Mouse (Mus musculus) c-Kit-positive CD71-positive TER-119-negative erythroid progenitor cells, embryonic 14.5 days (primary cell): ENCODE results near the gene Atf6.

ENCODE experiments used
- DNase-seq: peaks from one replicate; pipeline ENCODE4 v3.0.0-alpha.2; 2013; ENCODE audit warnings: low read depth

Atf6 gene

DNA sequence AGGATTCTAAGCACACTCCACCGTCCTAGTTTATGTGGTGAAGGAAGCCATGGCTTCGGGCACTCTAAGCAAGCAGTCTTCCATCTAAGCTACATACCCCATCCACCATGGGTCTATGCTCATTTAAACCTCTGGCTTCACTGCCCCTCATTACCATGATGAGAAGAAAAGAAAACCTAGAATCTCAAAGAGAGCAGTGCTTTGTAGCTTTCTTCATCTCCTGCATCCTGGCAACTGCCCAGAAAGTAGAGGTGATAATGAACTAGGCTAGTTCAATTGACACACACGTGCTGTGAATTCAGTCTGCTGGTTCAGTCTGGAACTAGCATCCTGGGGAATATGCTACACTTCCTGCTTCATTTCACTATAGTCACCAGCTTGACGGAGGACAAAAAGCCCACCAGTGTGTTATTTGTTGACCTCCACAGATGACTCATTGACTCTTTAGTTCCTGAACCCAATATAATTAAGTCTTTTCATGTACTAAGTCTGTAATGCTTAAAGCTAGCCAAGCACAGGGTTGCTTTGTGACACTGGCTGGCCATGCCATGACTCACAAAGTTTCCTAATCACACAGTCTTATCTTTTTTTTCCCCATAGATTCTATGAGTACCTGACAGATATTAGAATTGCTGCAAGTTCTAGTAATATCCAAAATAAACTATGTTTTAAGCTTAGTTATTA lies 162.5 kb downstream of the Atf6 start:
- DNase-seq, result no peak

GRCm38 (mm10) chr1:170704103-170704502 lies 163.5 kb downstream of the Atf6 start:
- no peak for DNase-seq

DNA sequence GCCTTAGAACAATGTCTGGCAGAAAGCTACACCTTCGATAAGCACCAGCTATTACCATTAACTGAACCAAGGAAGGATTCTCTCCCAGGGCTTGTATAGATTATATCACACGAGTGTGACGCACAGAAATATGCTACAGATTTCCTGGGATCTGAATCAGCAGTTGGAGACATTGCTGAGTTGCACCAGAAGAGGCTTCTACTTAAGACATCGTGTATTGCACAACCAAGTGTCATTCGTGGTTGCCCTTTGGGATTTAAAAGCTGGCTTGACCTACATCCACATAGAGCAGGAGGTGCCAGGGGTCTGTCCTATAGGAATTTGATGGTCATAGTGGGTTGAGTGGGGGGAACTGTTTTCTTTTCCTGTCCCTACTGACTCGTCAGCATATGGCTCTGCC lies 164.6 kb downstream of the Atf6 start:
- no peak for DNase-seq

DNA sequence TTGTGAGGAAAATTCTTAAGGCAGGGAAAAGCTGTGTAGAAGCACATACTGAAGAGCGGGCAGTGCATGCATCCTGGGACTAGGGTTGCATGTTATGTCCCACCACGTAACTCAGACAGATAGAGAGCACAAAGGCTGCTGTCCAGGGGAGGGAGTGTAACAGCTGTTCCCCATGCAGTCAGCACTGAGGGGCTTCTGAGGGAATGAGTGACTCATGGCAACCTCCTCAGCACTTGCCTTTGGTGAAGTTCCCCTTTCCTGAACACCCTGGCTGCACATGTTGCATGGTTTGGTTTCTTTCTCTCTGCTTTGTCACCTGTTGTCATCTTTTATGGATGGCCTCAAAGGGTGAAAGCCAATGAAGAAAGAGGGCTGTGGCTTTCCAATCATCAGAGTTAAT lies 165.3 kb downstream of the Atf6 start:
- DNase-seq, result no peak

DNA sequence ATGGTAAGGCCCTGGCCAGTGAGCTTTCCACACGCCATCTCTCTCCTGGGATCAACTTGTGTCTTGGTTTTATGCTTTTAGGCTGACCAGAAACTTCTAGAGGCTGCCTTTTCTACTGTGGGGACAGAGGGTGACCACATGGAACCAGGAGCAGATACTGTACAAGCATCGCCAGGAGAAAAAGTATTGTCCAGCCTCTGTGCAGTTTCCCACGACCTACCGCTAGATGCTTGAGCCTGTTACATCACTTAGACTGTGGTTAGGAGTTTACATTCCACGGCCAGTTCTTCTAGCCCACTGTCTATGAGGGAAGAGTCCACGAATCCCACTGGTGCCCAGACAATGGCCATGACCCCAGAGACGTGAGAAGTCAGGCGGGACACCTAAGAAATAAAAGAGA lies 166.0 kb downstream of the Atf6 start:
- DNase-seq, result no peak

DNA sequence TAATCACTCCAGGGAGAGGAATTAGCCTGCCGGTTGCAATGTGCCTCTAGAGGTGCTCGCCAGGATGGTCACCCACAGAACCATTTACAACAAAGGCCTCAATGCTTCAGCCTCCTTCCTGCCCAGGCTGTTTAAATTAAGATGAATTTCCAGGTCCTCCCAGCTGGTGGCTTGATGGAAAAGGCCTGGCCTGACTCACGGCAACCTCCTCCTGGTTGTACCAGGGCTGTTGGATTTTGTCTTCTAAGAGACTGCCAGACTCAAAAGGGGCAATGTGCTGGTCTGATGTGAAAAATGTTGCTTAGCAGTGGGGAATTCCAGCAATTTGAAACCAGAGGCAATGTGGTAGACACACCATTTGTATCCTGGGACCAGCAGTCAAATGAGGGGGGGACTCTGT lies 166.4 kb downstream of the Atf6 start:
- DNase-seq, result no peak

- DNase-seq, result no peak
Observed at GRCm38 (mm10) chr1:170700496-170701027, 167.0 kb downstream of the Atf6 start.

GRCm38 (mm10) chr1:170699553-170699952 lies 168.0 kb downstream of the Atf6 start:
- DNase-seq, result no peak

- no peak for DNase-seq
Observed at GRCm38 (mm10) chr1:170698771-170699170, 168.8 kb downstream of the Atf6 start.

DNA sequence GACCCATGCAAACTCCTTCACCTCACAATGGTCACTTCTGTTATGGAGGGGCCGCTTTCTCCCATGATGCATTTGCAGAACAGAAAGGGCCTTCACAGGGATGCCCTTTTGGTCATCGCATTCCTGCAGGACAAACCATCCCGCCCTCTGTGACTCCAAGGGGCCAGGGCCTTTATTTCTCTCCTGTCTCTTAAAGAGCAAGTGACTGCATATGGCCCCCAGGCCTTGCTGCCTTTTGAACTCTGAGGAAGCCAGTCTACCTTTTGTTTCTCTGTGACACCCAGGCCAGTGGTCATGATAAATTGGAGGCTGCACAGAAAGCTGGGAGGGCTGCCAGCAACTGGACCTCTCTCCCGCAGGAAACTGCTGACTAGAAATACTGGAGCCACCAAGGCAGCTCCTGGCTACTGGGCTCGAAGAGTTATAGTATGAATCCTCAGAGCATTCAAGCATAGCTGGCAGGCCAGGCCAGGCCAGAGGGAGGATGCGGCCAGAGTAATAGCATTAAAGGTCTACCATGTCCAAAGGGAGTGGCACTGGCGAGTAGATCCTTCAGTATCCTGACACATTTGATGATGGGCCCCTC lies 169.7 kb downstream of the Atf6 start:
- DNase-seq, result no peak

- DNase-seq, result no peak
Observed at GRCm38 (mm10) chr1:170696996-170697395, 170.6 kb downstream of the Atf6 start.

- no peak for DNase-seq
Observed at GRCm38 (mm10) chr1:170695326-170695725, 172.2 kb downstream of the Atf6 start.

DNA sequence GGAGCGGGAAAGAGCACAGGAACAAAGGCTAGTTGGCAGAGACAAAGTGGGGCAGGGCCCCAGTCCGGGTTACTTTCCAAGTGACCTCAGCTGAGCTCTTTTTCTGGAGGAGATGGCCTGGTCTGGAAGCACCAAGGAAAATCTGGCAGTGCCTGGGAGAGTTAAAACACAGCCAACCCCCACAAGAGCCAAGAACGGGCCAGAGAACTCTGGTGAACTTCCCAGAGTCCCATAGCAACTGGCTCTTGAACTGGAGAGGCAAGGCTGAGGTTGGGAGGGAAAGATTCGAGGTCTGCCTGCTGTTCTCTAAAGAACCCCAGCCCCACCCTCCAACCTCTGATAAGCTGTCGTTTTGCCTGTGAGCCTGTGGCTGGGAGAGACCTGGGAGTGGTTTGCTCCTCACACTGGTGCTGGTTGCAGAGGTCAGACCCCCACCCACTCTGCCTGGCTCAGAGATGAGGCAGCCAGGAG lies 172.7 kb downstream of the Atf6 start:
- DNase-seq, result no peak

- no peak for DNase-seq
Observed at GRCm38 (mm10) chr1:170691301-170691700, 176.3 kb downstream of the Atf6 start.

DNA sequence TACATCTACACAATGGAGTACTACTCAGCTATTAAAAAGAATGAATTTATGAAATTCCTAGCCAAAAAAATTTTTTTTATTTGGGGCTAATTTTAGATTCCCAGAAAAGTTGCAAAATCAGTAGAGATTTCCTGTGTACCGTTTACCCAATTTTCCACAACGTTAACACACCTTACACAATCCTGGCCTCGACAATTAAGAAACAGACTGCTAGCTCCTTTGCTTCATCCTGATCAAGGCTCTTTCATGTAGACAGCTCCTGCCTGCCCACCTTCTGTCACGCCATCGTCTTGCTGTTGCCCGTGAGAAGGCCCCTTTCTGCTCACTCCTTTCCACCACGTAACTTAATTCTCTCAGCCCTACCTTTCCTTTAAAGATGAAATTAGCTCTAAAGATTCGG lies 177.8 kb downstream of the Atf6 start:
- DNase-seq, result no peak

DNA sequence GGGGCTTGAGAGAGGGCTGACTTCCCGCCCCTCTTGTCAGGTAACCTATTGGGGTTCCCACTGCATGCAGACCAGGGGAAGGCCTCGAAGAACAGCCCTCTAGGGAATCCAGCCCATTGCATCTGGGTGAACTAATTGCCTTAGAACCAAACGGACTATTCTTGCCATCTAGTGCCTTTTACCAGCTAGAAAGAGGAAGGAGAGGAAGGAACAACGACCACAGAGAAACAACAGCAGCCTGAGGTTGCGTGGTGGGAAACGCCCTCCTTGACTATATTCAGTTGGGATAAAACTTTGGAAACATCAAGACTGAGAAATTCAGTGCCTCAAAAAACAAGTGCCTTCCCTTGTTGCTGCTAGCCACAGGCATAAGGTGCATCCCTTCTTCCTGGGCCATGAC lies 183.7 kb downstream of the Atf6 start:
- no peak for DNase-seq

DNA sequence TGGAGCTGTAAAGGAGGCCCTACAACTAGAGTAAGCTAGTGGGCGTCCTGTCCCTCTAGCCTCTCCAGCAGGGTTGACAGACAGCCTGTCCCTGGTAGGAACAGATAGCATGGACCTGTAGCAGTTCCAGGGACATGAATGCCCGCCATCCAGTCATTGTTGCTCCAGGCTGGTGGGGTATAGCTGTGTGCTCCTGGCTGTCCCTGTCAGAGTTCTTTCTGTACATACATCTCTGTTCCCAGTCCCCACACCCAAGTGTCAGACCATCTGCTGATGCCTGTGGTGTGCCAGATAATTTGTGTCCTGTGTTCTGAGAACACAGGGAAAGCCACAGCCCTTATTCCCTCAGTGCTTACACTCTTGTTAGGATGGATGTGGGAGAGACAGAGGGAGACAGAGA lies 187.9 kb downstream of the Atf6 start:
- DNase-seq, result no peak

GRCm38 (mm10) chr1:170678861-170679260 lies 188.7 kb downstream of the Atf6 start:
- no peak for DNase-seq

- DNase-seq, result no peak
Observed at GRCm38 (mm10) chr1:170677681-170678080, 189.9 kb downstream of the Atf6 start.

GRCm38 (mm10) chr1:170674184-170674775 lies 193.3 kb downstream of the Atf6 start:
- DNase-seq, result no peak

DNA sequence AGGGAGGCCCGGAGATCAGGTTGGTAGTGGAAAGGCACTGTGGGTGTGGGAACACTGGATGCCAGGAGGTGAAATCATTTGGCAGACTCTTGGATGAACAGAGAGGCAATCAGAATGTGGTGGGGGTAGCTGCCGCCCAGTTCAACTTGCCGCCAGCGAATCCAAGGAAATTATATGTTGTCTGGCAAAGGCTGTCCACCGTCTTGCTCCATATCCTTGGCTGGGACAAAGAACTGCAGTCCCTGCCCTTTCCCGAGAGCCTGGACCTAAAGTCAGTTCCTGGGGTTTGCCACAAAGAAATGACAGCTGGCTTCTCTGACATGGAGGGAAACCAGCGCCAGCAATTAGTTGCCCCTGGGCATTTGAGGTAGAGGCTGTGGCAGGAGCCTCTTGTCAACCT lies 202.4 kb downstream of the Atf6 start:
- no peak for DNase-seq

GRCm38 (mm10) chr1:170664620-170665185 lies 202.9 kb downstream of the Atf6 start:
- DNase-seq, result no peak

- DNase-seq, result no peak
Observed at GRCm38 (mm10) chr1:170659260-170659659, 208.3 kb downstream of the Atf6 start.
